Mouse (Mus musculus): ENCODE results near the gene Cerk.

Gene Cerk

DNA sequence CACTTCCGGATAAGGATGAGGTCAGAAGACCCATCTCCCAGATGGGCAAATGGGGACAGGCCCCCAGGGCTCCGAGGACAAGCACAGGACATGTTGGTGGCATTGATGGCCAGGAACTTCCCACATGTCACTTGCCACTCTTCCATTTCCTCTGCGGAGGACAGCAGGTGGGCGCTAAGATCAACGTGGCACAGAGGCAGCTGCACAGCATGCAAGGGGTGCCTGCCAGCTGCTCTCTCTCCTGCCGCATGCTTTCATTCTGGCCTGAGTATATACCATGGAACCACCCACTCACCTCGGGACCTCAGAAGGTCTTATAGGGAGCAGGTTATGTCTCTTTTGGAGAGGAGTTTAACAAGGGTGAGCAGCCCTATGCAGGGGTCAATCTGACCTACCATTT lies 41.4 kb downstream of the Cerk start:
- peaks cover 43% of the 10 kb centered on the region for H3K36me3 ChIP-seq (ENCODE audit: control insufficient read depth, insufficient read depth, low read length, poor library complexity, severe bottlenecking)
- DNase-seq (ENCODE audit: low read depth, low spot score), result no peak
- H3K27me3 ChIP-seq (ENCODE audit: control insufficient read depth, insufficient read depth, low read length, poor library complexity, severe bottlenecking), result no peaks in the 10 kb centered on the region

DNA sequence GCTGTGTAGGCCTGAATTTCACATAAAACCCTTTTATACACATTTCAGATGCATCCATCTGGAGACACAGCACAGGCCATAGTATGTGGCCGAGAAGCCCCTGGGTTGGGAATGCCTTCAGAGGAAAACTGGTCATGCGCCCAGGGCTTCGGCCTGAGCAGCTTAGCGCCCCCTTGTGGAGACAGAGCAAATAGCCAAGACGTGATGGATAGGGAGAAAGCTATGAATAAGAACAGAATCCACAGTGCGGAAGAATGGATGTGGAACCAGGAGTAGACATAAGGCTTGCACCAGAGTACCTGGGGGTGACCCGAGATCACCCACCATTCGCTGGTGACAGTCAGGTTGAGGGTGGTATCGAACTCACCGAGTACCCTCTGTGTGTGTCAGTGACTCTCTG lies 45.6 kb downstream of the Cerk start:
- DNase-seq (ENCODE audit: low read depth, low spot score), result peak; percentile 68
- Histone ChIP-seq H3K36me3 (ENCODE audit: control insufficient read depth, insufficient read depth, low read length, poor library complexity, severe bottlenecking) (peaks cover 23% of the 10 kb centered on the region), H3K27me3 (ENCODE audit: control insufficient read depth, insufficient read depth, low read length, poor library complexity, severe bottlenecking) (no peaks in the 10 kb centered on the region)

DNA sequence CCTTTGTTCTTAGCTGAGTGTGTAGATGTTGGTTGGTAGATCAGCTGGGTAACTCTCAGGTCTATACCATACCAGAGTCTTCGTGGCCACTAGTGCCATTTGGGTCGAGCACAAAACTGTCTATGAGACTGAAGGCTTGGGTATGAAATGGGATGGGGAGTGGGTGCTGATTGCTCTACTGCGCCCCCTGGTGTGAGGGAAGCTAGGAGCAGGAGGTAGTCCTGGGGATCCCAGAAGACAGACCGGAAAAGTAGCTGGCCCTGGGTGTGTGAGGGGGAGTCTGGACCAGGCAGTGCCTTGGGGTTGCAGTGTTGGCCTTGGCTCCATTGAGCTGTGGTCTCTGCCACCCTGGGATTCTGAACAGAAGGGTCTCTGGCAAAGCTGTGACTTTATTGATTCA lies 48.3 kb downstream of the Cerk start:
- no peaks in the 10 kb centered on the region for H3K27me3 ChIP-seq (ENCODE audit: control insufficient read depth, insufficient read depth, low read length, poor library complexity, severe bottlenecking)
- DNase-seq (ENCODE audit: low read depth, low spot score), result peak; percentile 61
- peaks cover 18% of the 10 kb centered on the region for H3K36me3 ChIP-seq (ENCODE audit: control insufficient read depth, insufficient read depth, low read length, poor library complexity, severe bottlenecking)

DNA sequence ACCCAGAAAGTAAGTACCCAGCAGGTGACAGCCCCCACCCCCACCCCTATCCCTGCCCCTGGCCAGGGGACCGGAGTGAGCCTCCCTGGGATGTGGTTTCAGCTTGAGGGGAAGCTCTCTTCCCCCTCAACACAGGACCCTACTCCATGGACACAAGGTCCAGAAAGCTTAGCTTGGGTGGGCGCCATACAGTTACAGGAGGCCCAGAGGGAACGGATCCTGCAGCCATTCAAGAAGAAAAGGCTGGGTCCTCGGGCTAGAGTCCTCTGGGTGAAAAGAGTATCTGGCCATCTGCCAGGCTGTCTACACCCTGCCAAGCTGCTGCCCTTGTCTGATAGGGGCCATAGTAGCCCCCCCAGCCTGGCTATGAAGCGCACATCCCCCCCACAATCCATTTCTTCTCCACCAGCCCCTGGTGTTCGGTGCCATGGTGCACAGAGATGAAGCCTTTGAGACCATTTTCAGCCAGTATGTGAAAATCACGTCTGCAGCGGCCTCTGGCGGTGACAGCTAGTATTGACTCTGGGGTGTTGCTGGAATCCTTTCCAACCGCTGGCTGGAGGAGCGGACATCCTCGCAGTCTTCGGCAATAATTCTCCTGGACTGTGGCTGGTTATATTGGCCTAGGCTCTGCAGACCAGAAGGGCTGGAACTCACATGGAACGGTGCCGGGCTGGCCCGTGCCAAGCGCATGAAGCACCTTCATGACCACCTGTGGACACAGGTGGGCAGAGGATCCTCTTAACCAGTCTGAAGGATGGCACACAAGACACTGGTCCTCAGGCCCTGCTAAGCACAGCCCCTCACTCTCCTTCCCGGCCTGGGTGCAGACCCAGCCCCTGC lies 50.8 kb downstream of the Cerk start:
- H3K27me3 ChIP-seq (ENCODE audit: control insufficient read depth, insufficient read depth, low read length, poor library complexity, severe bottlenecking), result no peaks in the 10 kb centered on the region
- peak; percentile 82 for DNase-seq (ENCODE audit: low read depth, low spot score)
- H3K36me3 ChIP-seq (ENCODE audit: control insufficient read depth, insufficient read depth, low read length, poor library complexity, severe bottlenecking), result peaks cover 3% of the 10 kb centered on the region; the same call in 1 of the 2 replicates

DNA sequence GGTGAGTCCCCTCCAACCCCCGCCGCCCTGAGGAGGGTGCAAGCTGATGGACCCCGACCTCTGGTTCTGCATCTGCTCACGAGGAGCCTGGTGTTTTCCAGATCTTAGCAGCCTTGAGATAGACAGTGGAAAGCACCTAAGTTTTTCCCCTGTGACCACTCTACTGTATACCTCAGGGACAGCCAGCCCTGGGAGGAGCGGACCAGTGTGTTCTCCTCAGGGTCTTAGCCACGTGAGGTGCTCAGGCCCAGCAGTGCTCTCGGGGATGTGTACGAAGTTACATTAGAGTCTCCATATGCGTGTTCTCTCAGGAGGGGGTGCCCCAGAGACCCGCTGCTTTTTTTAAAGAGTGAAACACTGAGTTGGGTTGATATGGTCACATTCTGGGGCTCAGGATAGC lies 55.3 kb downstream of the Cerk start:
- no peak for DNase-seq (ENCODE audit: low read depth, low spot score)
- Histone ChIP-seq H3K27me3 (ENCODE audit: control insufficient read depth, insufficient read depth, low read length, poor library complexity, severe bottlenecking) (no peaks in the 10 kb centered on the region), H3K36me3 (ENCODE audit: control insufficient read depth, insufficient read depth, low read length, poor library complexity, severe bottlenecking) (peaks cover 3% of the 10 kb centered on the region)

DNA sequence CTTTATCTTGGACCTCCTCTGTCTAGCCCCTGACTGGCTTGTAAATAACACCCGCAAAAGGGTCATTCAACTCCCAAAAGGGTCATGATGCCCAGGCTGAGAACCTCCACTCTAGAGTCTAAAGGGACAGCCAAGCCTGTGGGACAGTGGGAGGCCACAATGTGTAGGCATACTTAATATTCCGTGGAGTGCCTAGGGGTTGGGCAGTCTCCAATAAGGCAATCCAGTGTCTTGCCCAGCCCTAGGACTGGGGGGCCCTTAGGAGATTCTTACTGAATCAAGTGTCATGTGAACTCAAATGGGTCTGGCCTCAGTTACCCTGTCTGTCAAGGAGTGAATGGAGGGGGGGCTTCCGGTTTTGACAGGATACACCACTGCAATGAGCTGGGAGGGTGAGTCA lies 56.9 kb downstream of the Cerk start:
- no peaks in the 10 kb centered on the region for H3K27me3 ChIP-seq (ENCODE audit: control insufficient read depth, insufficient read depth, low read length, poor library complexity, severe bottlenecking)
- H3K36me3 ChIP-seq (ENCODE audit: control insufficient read depth, insufficient read depth, low read length, poor library complexity, severe bottlenecking), result peaks cover 3% of the 10 kb centered on the region
- no peak for DNase-seq (ENCODE audit: low read depth, low spot score)

DNA sequence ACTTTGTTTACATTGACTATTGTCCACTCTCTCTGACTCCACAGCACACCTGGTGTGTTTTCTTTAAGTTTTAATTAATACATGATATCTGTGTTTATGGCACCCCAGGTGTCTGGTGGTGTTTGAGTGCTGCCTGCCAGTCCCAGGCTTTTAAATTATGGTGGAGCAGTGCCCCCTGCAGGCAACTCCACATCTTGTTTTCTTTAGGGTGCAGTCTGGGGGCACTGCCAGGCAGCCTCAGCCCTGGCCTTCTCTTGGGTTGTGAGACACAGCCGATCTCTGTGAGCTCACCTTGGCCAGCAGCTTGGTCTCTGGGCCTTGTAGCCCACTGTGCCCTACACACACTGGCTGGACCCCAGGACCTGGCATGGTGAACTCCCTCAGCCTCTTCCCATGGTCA lies 61.6 kb downstream of the Cerk start:
- H3K36me3 ChIP-seq (ENCODE audit: control insufficient read depth, insufficient read depth, low read length, poor library complexity, severe bottlenecking), result peaks cover 3% of the 10 kb centered on the region
- peak; percentile 87 for DNase-seq (ENCODE audit: low read depth, low spot score)
- no peaks in the 10 kb centered on the region for H3K27me3 ChIP-seq (ENCODE audit: control insufficient read depth, insufficient read depth, low read length, poor library complexity, severe bottlenecking)

DNA sequence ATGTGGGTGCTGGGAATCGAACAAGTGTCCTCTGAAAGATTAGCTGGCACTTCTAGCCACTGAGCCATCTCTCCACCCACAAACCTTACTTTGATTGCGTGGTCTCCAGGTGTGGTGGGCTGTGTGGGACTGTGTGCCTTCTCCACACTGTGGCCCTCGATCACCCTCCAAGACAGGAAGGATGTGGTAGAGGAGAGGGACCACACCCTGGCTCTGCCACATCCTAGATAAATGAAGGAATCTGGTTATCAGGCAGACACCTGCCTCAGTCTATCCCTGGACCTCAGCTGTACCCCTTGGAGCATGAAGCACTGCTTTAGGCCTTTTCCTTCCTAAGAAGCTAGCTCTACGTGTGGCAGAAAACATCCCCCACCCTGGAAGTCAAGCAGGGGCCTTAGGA lies 62.5 kb downstream of the Cerk start:
- H3K36me3 ChIP-seq (ENCODE audit: control insufficient read depth, insufficient read depth, low read length, poor library complexity, severe bottlenecking), result peaks cover 4% of the 10 kb centered on the region
- no peak for DNase-seq (ENCODE audit: low read depth, low spot score)

DNA sequence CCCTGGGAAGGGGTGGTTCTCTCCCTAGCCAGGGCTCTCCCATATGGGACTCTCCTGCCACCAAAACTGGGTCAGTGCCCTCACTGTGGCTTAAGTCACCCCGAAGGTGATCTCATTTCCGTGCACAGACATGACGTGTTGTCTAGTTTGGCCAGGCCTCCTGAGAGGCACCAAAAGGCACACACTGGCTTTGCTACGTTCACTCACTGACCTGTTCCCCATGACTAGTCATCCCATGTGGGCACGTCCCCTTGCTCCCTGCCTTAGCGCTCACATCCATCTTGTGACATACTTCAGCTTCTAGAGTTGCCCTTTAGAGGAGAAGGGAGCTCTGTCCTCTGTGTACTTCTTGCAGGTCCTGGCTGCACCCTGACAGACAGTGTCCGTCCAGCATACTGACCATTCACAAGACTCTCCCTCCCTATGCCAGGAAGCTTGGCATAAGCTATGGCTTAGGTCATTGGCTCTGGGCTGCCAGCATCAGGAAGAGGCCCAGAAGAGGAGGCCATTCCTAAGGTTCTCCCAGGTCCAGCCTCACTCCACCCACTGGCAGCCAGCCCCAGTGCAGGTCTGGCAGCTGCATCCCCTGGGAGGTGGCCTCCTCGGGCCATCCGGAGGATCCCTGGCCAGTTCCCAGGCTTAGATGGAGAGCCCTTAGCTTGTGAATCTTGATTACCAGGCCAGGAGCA lies 63.5 kb downstream of the Cerk start:
- peaks cover 6% of the 10 kb centered on the region for H3K36me3 ChIP-seq (ENCODE audit: control insufficient read depth, insufficient read depth, low read length, poor library complexity, severe bottlenecking)
- H3K27me3 ChIP-seq (ENCODE audit: control insufficient read depth, insufficient read depth, low read length, poor library complexity, severe bottlenecking), result no peaks in the 10 kb centered on the region
- DNase-seq (ENCODE audit: low read depth, low spot score), result no peak

More for the DNA sequence above, 62.5 kb downstream of the Cerk start:
- H3K27me3 ChIP-seq (ENCODE audit: control insufficient read depth, insufficient read depth, low read length, poor library complexity, severe bottlenecking), result no peaks in the 10 kb centered on the region

DNA sequence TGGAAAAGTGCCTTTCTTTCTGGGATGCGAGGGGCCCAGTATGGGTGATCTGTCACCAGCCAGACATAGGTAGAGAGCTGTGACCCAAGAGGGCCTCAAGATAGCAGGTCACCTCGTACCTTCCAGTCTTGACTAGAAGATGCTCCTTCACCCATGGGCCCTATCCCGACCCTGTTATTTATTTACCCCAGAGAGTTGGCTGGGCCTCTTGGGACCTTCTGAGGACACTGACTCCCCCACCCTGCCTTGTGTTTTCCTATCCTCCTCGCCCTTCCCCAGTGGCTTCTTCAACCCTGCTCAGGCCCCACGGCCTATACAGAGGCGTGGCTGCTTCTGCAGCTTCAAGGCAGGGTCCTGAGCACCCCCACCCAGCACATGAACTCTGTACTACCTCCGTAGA lies 66.8 kb downstream of the Cerk start:
- no peaks in the 10 kb centered on the region for H3K27me3 ChIP-seq (ENCODE audit: control insufficient read depth, insufficient read depth, low read length, poor library complexity, severe bottlenecking)
- H3K36me3 ChIP-seq (ENCODE audit: control insufficient read depth, insufficient read depth, low read length, poor library complexity, severe bottlenecking), result peaks cover 6% of the 10 kb centered on the region
- no peak for DNase-seq (ENCODE audit: low read depth, low spot score)

DNA sequence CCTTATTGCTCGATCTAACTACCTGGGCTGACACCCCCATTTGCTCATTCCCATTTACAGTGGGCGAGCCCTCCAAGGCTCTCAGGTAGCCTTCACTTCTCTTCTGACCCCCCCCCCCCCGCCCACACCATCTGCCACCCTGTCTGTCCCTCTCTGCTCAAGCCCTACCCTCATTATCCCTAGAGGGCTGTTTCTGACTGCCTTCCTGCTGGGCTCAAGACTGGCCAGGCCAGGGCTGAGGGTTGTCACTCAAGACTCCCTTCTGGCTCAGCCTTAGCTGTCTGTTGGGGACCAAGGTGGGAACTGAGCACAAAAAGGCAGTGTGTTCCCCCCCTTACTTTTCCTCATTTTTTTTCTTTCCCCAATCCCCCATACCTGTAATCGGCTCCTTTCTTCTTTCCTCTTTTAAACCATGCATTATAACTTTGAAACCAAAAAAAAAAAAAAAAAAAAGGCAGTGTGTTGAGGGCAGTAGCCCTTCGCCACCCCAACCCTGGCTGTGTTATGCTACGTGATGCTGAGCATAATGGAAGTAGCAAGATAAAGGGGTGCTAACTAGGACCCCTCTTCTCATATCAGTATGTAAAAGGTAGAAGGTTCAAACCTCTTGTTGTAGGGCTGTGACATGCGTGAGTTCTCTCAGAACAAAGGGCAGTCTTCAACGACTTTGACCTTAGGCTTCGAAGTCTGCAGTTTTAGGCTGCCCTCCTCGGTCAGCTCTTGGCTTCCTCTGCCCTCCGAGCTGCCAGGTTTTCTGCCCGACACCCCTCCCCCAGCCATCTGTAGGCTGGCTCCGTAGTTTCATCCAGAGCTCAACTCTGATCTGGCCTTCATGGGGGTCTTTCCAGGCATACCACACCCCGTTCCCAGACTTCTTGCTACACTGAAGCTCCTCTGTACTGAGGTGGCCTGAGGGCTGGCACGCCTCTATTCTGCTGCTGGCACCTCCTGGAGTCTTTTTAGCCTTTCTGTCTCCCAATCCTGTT lies 68.5 kb downstream of the Cerk start:
- Histone ChIP-seq H3K27me3 (ENCODE audit: control insufficient read depth, insufficient read depth, low read length, poor library complexity, severe bottlenecking) (no peaks in the 10 kb centered on the region), H3K36me3 (ENCODE audit: control insufficient read depth, insufficient read depth, low read length, poor library complexity, severe bottlenecking) (peaks cover 4% of the 10 kb centered on the region)
- no peak for DNase-seq (ENCODE audit: low read depth, low spot score)

DNA sequence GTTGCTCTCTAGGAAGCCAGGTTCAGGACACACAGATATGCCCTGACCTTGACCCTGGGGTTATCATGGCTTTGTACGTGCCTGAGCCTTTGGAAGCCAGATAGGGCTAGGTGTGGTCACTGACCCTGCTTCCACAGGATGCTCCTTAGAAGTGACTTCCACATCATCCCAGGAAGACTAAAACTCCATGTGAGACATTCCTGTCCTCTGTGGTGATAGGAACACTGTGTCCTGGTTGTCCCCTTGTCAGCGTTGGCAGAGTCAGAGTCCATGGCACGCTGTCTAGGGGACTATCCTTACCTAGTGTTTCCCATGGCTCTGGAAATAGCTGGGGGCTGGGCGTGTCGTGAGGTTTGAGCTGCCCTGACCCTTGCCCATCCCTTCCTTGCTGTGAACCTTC lies 69.5 kb downstream of the Cerk start:
- H3K36me3 ChIP-seq (ENCODE audit: control insufficient read depth, insufficient read depth, low read length, poor library complexity, severe bottlenecking), result peaks cover 4% of the 10 kb centered on the region
- DNase-seq (ENCODE audit: low read depth, low spot score), result no peak
- H3K27me3 ChIP-seq (ENCODE audit: control insufficient read depth, insufficient read depth, low read length, poor library complexity, severe bottlenecking), result no peaks in the 10 kb centered on the region

DNA sequence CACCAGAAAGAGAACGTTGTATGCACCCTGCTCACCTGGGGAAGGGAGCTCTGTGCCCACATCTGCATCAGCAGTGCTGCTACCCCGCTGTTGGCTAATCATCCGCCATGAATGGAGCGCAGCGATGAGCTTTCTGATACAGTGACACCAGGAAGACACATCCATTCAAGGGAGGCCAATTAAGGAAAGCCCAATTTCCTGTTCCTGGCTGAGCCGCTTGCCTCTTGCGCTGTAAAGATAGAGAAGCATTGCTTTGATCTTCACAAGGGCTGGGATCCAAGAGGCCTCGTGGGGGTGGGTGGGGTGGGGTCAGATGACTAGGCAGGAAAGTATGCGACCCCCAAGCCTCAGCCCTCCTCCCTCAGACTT lies 72.6 kb downstream of the Cerk start:
- peaks cover 2% of the 10 kb centered on the region for H3K36me3 ChIP-seq (ENCODE audit: control insufficient read depth, insufficient read depth, low read length, poor library complexity, severe bottlenecking)
- no peak for DNase-seq (ENCODE audit: low read depth, low spot score)
- no peaks in the 10 kb centered on the region for H3K27me3 ChIP-seq (ENCODE audit: control insufficient read depth, insufficient read depth, low read length, poor library complexity, severe bottlenecking)

DNA sequence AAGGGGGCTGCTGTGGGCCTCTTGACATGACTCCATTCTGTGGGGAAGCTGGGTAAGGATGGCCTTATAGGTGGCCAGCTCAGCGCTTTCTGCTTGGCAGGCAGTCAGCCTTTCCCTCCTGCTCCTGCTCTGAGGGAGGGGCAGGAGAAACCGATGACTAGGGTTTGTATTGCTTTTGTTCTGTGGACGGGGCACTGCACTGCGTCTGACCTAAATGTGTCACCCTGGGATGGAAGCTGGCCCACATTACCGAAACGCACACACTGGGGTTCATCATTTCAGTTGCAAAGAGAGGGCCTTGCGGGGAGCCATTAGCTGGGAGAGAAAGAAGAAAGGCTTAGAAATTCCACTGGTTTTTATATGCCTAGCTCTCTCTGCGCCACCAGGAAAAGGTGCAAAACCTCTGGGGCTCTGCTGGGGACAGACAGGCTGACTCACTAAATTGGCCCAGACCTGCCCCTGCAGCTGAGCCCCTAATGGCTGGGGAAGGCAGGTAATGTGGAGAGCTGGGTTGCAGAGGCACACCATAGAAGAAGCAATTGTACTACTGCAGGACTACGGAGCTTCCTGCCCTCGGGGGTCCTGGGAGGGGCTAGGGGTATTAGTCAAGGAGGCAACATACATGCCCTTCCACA lies 73.1 kb downstream of the Cerk start:
- H3K27me3 ChIP-seq (ENCODE audit: control insufficient read depth, insufficient read depth, low read length, poor library complexity, severe bottlenecking), result no peaks in the 10 kb centered on the region
- no peaks in the 10 kb centered on the region for H3K36me3 ChIP-seq (ENCODE audit: control insufficient read depth, insufficient read depth, low read length, poor library complexity, severe bottlenecking)
- no peak for DNase-seq (ENCODE audit: low read depth, low spot score)
